Mouse (Mus musculus) adrenal gland, adult 18-20 months (tissue): ENCODE data around the gene Stab2. TPM values are rescaled to one million over a fixed set of nuclear protein-coding genes. Genes with fewer than 3 reads are reported as not detected.
A peak's percentile ranks its signal among the peaks of the same experiment; 100 is the strongest.

Experiments
- DNase-seq, 2 experiments: peaks; one replicate each; pipeline ENCODE4 v3.0.0; 2021 to 2022; ENCODE audit warnings: low spot score in 2 of 2
- total RNA-seq, 2 experiments: library from RNA; stranded (reverse); gene quantifications; 1 replicate in 1 of 2; 2 replicates in 1 of 2; pipeline ENCODE4 v1.2.3; 2021

Gene Stab2
- total RNA-seq, 2 experiments from 2014 or later, result 0.03 to 0.22 TPM

DNA sequence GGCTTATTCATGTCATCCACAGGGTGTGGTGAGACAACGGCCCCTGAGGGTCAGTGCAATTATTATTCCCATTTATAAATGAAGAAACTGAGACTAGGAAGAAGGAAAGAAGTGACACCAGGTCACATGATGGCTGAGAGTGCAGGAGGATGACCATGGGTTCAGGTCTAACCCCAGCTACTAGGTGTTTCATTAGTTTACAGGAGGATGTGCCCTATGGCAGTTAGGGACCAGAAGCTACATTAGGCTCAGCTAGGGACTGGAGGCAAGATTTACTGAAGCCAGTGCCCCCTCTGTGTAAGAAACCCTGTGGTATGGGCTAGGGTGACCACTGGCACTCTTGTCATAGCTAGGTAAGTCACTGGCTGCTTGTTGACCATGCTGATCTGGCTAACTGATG, 116.8 kb downstream of the Stab2 start:
- no peak for DNase-seq

DNA sequence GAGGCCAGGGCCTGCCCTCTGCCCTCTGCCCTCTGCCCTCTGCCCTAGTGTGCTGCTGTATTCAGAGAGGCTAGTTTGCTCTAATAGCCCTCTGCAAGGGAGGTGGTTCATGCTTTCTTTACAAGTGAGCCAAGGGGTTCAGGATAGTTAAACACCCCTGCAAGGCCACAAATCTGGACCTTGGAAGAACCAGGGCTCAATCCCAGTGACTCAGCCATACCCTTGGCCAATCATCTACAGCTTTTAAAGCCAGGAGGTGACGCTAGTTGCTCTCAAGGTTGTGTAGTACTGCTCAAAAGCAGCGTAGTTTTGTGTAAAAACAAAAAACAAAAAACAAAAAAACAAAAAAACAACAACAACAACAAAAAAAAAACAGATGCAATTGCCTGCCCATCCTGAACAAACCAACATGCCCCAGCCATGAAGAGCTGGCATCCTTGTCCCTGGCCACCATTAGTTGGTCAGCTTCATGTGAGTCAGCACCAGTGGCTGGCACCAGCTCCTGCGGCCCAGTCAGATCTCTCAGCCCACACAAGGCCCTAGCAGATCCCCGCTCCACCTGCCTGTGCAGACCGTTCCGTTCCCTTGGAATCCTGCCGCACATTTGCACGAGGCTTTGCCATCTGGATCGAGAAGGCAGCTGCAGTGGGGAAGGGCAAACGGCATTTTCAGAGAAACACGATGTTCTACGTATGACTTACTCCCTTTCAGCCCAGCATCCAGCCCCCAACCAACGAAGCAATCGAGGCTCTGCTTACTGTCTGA, 117.5 kb downstream of the Stab2 start:
- peak in 1 of 2 experiments; percentile 41 for DNase-seq

DNA sequence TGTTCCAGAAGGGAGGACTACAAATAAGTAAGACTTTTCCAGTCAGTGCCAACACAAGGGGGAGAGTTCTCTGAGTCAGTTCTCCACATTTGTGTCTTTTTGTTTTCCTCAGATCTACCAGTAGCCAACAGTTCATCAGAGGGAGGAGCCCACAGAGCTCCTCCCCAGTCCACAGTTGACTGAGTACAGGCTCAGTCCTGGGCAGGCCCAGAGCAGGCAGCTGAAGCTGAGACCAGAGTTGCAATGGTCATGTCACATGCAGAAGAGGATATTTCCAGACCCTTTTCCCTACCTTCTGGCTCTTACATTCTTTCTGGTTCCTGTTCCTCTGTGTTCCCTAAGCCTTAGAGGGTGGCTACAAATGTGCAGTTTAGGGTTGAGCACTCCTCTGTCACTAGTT, 118.4 kb downstream of the Stab2 start:
- no peak for DNase-seq

DNA sequence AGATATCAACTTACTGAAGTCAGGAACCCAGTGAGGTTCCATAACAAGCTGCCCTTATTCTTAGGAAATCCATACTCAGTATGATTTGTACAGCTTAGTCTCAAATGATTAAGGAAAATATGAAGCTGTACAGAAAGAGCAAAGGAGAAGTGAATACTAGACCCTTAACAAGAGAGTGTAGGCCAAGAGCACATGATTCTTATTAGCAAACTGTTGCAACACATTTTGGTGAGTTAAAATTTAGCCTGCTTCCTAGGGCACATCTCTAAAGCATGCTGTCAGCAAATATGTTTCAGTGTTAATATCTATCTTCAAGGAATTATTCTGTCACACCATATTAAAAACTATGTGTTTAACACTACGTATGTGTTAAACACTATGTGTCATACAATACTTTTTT, 121.4 kb downstream of the Stab2 start:
- DNase-seq, result no peak

DNA sequence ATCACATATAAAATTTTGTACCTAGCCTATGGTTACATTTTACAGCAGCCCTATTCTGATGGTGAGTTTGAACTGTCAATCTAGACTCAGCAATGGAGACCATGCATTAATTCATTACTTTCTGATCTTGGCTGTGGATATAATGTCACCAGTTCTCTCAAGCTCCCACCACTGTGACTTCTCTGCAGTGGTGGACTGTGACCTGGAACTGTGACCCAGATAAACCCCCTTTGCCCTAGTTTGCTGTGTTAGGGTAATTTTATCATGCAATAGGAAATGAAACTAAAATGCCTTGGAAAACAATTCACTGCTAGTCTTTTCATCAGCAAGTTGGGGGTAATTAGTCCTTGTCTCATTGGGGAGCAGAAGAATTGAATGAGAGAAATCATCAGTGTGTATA, 126.4 kb downstream of the Stab2 start:
- no peak for DNase-seq

DNA sequence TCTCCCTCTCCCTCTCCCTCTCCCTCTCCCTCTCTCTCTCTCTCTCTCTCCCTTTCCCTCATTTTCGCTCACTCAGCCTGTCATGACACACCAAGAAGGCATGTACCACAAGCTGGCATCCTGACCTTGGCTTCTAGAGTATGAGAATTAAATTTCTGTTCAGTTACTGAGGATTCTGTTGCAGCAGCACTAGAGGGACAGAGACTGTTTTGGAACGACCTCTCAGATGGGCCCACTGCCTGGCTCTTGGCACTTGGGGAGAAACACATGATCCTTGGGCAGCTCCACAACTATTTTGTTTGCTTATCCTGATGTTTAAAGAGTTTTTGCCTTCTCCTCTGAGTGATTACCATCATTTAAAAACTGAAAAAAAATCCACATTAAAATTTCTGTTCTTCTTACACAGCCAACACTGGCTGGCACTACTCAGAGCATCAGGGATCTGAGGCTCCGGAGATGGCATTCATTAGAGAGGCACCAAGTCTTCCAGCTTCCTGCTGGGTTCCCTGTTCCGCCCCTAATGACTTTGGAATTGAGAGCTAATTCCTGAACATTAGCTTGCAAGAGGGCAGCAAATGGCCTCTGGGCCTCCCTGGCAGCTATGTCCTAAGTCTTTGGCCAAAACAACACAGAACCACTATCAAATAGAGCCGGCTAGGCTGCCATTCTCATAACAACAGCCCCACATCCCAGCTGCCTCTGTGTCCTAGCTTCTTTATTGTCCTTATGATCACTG, 127.6 kb downstream of the Stab2 start:
- peak in 1 of 2 experiments; percentile 17 for DNase-seq

DNA sequence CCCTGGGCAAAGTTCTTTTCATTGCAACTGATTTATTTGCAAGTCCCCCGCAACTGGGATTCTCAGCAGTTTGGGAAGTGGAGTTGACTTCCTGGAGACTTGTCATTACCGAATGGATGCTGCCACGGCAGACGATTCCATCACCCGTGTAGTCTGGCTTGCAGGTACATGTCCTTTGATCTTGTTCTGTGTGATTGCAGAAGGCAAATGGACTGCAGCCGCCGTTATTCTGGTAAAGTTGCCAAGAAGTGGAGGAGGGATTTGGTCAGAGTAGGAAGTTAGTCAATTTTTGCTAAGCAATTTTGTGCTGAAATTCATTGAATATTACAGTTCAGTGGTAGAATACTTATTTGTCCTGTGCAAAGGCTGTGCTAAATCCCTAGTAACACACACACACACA, 129.1 kb downstream of the Stab2 start:
- DNase-seq, result no peak

DNA sequence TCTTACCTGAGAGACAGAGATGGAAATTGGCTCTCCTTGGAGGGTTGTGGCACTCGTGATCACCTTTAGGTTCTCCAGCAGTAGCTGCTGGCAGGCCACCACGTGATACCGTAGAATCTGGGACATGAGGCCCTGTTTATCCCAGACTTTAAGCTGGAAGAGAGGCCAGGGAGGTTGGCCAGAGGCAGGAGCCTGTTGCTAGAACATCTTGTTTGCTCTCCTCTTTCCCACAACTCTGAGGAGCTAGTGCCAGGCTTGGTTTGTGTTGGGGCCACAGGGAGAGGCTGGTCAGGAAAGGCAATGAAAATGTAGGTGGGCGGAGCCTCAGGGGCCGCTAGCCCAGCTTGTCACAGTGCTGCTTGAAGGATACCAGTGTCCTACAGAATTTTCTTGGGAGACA, 135.2 kb downstream of the Stab2 start:
- DNase-seq, result no peak

DNA sequence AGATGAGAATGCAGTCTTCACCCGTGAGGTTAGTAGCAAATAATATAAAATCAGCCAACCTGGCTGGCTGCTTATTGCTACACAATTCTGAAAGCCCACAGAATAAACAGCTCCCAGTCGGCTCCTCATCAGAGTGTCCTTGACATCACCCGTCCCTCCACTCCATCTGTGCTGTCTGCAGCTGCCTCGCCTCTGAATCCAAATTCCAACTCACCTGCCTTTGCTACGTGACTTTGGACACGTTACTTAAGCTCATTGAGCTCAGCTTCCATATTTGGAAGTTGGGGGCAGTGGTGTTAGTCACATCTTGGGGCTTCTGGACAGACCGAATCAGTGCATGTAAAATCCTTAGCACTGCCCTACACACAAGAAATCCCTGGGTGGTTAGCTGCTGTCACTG, 135.7 kb downstream of the Stab2 start:
- no peak for DNase-seq

DNA sequence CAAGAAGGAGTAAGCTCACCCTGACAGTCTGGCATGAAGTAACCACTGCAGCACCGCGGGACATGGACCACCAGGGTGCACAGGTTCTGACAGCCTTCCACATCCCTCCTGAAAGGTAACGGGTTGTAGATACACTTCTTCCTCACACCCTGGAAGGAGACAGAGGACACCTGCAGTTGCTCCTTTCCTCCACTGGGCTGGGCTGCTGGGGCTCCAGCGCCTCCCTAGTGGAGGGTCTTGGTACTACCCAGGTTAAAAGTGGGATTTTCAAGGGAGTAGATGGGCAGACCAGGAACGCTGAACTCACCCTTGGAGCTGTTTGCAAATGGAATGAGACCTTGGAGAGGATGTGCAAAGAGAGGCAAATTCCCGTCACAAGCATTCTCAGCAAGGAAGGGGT, 144.4 kb downstream of the Stab2 start:
- DNase-seq, result no peak

DNA sequence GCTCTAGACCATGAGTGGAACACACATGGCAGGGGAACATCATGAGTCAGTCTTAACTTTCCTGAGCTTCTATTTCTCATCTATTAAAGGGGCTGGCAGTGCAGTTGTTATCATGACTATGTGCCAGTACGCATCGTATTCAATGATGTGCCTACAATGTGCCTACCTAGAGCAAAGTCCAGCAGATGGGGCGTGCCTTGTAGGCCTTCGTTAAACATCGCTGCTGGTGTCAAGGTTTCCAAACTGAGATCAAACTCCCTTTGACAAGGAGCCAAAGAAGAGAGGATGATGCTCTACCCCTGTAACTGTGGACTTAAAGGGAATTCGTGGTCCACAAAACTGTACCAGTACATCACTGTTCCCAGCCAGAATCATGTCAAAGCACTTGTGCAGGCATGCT, 145.3 kb downstream of the Stab2 start:
- DNase-seq, result no peak

DNA sequence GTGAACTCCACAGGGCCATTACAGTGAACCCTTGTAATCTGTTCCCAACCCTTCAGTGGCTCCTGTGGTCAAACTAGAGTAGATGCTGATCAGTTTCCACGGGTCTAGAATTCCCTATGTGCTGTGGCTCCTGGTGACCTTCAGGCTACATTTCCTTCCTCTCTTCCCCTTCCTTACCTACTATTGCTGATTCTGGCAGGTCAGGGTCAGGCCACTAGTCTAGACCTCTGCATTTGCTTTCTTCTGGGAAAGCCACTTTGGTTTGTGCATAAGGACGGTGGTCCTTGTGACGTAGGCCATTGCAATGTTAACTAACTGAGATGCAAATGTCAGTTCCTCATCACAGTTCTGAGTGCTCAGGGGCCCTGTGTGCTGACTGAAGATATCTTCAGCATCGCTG, 147.4 kb downstream of the Stab2 start:
- DNase-seq, result no peak

DNA sequence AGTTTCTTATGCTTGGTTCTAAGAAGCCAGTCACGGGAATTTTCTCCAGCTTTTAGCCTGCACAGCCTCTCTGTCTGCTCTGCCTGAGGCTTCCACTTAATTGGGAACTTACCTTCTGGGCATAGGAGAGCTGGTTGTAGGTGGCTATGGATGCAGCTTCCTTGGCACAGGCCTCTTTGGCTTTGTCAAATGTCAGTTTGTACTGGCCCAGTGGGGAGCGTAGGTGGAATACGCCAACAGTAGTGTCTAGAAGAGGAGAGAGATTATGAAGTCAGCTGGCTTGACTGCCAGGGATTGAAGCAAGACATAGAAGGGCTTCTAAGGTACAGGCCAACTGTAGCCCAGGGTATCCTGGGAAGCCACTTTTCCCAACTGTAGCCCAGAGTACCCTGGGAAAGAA, 154.4 kb downstream of the Stab2 start:
- no peak for DNase-seq

DNA sequence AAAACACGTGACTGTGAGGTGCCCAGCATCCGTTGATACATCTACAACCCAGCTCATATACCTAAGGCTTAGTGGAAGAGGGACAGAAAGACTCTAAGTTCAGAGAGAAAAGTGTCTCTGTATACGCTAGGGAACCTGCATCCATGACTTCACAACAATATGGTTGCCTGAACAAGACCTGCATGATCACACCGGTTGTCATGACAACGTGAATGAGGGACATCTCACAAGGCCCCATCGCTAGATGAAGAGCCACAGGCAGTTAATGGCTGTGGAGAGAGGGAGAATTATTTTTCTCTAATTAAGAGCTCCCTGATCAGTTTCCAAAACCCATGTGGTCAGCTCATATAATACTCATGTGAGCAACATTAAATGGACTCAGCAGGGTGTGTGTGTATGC, 155.7 kb downstream of the Stab2 start:
- DNase-seq, result no peak

DNA sequence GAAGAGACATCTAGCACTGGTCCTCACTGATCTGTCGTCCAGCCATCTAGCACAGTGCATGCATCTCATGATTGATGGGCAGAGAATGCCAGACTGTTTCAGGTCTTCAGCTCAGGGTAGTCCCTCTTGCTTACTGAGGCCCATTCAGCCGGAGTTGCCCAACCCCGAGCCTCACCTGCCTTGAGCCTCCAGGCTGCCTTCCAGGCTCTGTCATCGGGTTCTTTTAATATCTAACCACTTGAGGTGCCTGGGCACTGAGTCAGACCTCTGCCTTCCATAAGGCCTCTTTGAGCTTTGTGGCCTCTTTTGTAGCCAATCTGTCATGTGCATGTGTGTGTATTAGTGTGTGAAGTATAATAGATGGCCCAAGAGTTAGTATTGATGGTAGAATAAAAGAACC, 158.3 kb downstream of the Stab2 start:
- DNase-seq, result no peak

DNA sequence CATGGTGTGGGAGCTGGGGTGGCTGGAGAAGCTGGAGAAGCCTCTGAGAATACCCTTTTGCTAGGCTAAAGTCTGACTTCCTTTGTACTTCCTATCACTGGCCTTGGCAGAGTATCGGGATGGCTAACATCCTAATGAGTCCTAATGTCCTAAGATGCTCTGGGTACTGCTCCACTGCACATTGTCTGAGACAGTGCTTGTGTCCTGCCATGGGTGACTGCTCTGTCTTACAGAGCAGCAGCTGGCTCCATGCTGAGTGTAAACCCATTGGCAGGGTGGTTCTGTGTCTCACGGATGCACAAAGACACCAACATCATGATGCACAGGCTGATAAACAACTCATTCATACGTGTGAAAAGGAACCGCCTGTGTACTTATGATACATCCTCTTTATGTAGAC, 158.7 kb downstream of the Stab2 start:
- no peak for DNase-seq

DNA sequence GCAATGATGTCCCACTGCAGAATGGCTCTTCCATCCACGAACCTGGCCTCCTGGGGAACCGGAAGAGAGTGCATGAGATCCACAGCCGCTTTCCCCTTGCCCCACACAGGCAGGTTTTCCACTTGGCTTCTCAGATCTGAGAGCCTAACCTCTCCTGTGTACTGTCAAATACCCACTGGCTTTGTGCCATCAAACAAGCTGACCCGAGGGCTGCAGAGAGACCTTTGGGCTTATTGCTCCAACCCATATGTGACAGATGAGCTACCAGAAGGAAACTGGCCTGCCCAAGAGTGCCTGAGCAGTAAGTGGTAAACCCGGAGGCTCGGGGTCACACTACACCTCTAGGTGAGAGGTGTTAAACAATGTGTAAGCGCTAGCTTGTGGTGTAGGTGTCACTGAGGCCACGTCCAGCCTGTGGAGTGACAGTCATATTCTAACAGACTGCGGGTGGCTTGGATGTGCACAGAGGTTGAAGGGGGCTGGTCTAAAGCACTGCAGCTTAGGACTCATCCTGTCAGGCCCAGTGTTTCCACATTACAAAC, 160.8 kb downstream of the Stab2 start:
- DNase-seq, result no peak

DNA sequence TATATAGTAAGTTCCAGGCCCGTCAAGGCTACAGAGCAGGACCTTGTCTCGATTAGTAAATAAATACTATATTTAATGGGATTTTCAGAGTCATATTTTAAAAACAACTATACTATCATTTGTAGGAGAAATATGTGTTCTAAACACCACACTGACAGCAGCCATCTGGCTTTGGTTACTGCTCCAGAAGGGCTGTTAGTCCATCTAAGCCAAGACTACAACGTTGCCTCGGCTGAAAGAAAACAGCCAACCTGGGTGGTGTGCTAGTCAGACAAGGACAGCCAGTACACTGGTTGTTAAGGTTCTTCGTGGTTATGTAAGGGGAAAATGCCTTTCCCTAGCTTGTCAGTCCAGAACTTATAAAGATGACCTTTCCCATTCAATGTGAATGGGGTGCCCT, 165.2 kb downstream of the Stab2 start:
- no peak for DNase-seq

DNA sequence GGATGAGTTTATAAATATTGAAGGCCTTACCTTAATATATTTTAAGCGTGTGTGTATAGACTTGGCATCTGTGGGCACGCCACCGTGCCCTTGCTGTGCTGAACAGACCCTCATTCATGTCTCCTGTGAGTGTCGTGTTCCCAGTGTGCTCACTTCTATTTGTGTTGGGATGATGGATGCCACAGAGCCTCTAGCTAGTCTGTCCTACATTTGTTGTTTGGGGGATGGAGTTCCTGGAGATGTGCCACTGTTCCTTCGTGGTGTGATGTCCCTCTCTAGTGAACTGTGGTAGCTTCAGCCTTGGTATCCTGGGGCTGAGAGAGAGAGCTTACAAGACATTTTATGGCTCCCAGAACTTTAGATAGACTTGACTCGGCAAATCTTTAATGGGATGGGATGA, 169.0 kb downstream of the Stab2 start:
- DNase-seq, result no peak

DNA sequence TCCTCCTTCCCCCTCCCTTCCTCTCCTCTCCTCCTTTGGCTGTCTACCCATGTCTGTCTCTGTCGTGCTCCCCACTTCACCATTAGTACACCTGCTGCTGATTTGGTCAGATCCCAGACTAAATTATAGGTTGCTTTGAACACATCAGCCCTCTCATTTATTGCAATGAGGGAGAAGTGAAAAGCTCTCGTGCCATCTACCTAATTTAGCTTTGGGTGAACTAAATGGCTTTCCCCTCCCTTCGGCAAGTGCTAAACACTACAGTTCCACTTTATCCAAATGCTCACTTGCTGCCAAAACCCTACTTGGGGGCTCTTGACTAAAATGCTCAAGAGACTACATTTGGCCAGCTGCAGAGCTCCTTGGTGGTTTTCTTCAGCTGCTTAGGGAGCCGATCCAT, 171.0 kb downstream of the Stab2 start:
- DNase-seq, result no peak

DNA sequence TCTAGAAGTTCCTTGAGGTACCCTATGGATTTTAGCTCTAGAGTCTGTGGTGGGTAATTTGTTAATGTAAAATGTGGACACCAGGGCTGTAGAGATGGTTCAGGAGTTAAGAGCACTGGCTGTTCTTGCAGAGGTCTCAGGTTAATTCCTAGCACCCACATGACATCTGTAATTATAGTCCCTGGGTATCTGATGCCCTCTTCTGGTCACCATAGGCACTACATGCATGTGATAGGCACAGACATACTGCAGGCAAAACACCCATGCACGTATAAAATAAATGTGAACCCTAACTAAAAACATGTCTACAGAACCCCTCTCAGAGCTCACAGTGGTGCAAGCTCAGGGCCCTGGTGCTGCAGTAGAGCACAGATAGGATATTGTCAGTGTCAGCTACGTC, 178.3 kb downstream of the Stab2 start:
- DNase-seq, result no peak
